Mouse (Mus musculus) midbrain, embryonic 16.5 days (tissue): ENCODE results near the gene Sema4d. TPM values are rescaled to one million over a fixed set of nuclear protein-coding genes. Genes with fewer than 3 reads are reported as not detected.
A peak's percentile ranks its signal among the peaks of the same experiment; 100 is the strongest.
"Not testable (repeated sequence)": the region's sequence is repeated elsewhere in the genome, so short reads cannot be mapped to it uniquely, and the experiment has no call there.

Experiments used
- ATAC-seq: fragments of 200-750 bp; cut with Nextera tagmentation; 2 replicates; pipeline ENCODE4 v1.8.0; 2017; ENCODE audit warnings: moderate TSS enrichment
- H3K27ac ChIP-seq: fragments of 300-500 bp; sonication (generic); 2 replicates; pipeline ENCODE4 v1.5.1; 2014; ENCODE audit warnings: mild to moderate bottlenecking, low read length, mixed read lengths
- H3K27me3 ChIP-seq: fragments of 300-500 bp; sonication (generic); 2 replicates; pipeline ENCODE4 v1.6.1; 2014; ENCODE audit warnings: low read depth, low read length, mixed read lengths; ENCODE audit not compliant: control insufficient read depth, insufficient read depth
- H3K36me3 ChIP-seq: fragments of 300-500 bp; sonication (generic); 2 replicates; pipeline ENCODE4 v1.6.1; 2014; ENCODE audit warnings: mild to moderate bottlenecking, low read length, moderate library complexity, mixed read lengths; ENCODE audit not compliant: control insufficient read depth, insufficient read depth
- H3K4me1 ChIP-seq: fragments of 300-500 bp; sonication (generic); 2 replicates; pipeline ENCODE4 v1.6.1; 2014; ENCODE audit warnings: mild to moderate bottlenecking, low read length, mixed read lengths; ENCODE audit not compliant: control insufficient read depth, insufficient read depth
- H3K4me2 ChIP-seq: fragments of 300-500 bp; sonication (generic); 2 replicates; pipeline ENCODE4 v1.6.1; 2014; ENCODE audit warnings: mild to moderate bottlenecking, low read length, mixed read lengths
- H3K4me3 ChIP-seq: fragments of 300-500 bp; sonication (generic); 2 replicates; pipeline ENCODE4 v1.5.1; 2014; ENCODE audit warnings: low read depth, mild to moderate bottlenecking, low read length, moderate library complexity, mixed read lengths
- H3K9ac ChIP-seq: fragments of 300-500 bp; sonication (generic); 2 replicates; pipeline ENCODE4 v1.6.1; 2014; ENCODE audit warnings: low read depth, low read length, mixed read lengths
- H3K9me3 ChIP-seq: fragments of 300-500 bp; sonication (generic); replicated peaks from 2 replicates; pipeline ENCODE4 v1.6.1; 2014; ENCODE audit warnings: mild to moderate bottlenecking, low read length, mixed read lengths; ENCODE audit not compliant: control insufficient read depth, poor library complexity, severe bottlenecking
- WGBS: fragments of 180-500 bp; shearing (Covaris S2); extraction: QIAGEN DNeasy Blood & Tissue Kit; methylation state at CpG from one replicate; pipeline ENCODE4 v1.1.7; 2014; 5-methylcytosine and 5-hydroxymethylcytosine counted together
- polyA plus RNA-seq: library from polyadenylated mRNA; unstranded; fragments of >200 nt; fragmentation: Nextera tagmentation; extraction: Ambion mirVana; gene quantifications from 2 replicates; pipeline ENCODE4 v1.2.1, GENCODE M21; 2015

Sema4d gene
- 15.4 and 16.7 TPM in 2 replicates for polyA plus RNA-seq

GRCm38 (mm10) chr13:51793425-51793891, at the start of gene Sema4d:
TSS of gene Sema4d (minus strand) at chr13:51793747.
- ATAC-seq = peak; percentile 68
- H3K4me2 ChIP-seq = peak within 1 kb of the TSS; percentile 89
- 2% methylated on average over 36 of the region's 52 CpGs for WGBS
- H3K36me3 ChIP-seq = no peaks in the 10 kb centered on the region
- peak within 1 kb of the TSS; percentile 87 for H3K4me3 ChIP-seq
- peaks cover 23% of the 10 kb centered on the region for H3K4me1 ChIP-seq
- H3K27me3 ChIP-seq = no peaks in the 10 kb centered on the region
- H3K9ac ChIP-seq = peak within 1 kb of the TSS; percentile 91
- no peaks in the 10 kb centered on the region for H3K9me3 ChIP-seq
- peak within 1 kb of the TSS; percentile 77 for H3K27ac ChIP-seq

- 55% methylated on average over 4 of the region's 4 CpGs for WGBS
- peaks cover 13% of the 10 kb centered on the region for H3K4me1 ChIP-seq
- no peak for ATAC-seq
- H3K9ac ChIP-seq = no peak overlapping the region
- H3K27ac ChIP-seq = no peak overlapping the region
- no peak overlapping the region for H3K4me2 ChIP-seq
- H3K4me3 ChIP-seq = no peak overlapping the region
- H3K27me3 ChIP-seq = peaks cover 17% of the 10 kb centered on the region
- no peaks in the 10 kb centered on the region for H3K9me3 ChIP-seq
- no peaks in the 10 kb centered on the region for H3K36me3 ChIP-seq
These were observed 49.8 kb upstream of the Sema4d start for GRCm38 (mm10) chr13:51843298-51843697.

GRCm38 (mm10) chr13:51842773-51843172, 49.2 kb upstream of the Sema4d start:
- peaks cover 23% of the 10 kb centered on the region for H3K27me3 ChIP-seq
- no peaks in the 10 kb centered on the region for H3K9me3 ChIP-seq
- no peak overlapping the region for H3K27ac ChIP-seq
- H3K9ac ChIP-seq = no peak overlapping the region
- no peak for ATAC-seq
- WGBS = 8% methylated on average over 12 of the region's 12 CpGs
- no peak overlapping the region for H3K4me3 ChIP-seq
- H3K4me2 ChIP-seq = no peak overlapping the region
- H3K36me3 ChIP-seq = no peaks in the 10 kb centered on the region
- H3K4me1 ChIP-seq = peaks cover 12% of the 10 kb centered on the region

GRCm38 (mm10) chr13:51842191-51842590, 48.6 kb upstream of the Sema4d start:
- Histone ChIP-seq H3K4me3 (no peak overlapping the region), H3K27me3 (peaks cover 24% of the 10 kb centered on the region), H3K36me3 (no peaks in the 10 kb centered on the region), H3K4me1 (peaks cover 12% of the 10 kb centered on the region), H3K9ac (no peak overlapping the region), H3K27ac (no peak overlapping the region), H3K4me2 (no peak overlapping the region), H3K9me3 (no peaks in the 10 kb centered on the region)
- ATAC-seq = no peak
- WGBS = 9% methylated on average over 5 of the region's 5 CpGs

GRCm38 (mm10) chr13:51841541-51842115, 48.1 kb upstream of the Sema4d start:
- ATAC-seq = no peak
- Histone ChIP-seq H3K27ac (no peak overlapping the region), H3K9ac (no peak overlapping the region), H3K9me3 (no peaks in the 10 kb centered on the region), H3K27me3 (peaks cover 24% of the 10 kb centered on the region), H3K36me3 (no peaks in the 10 kb centered on the region), H3K4me1 (peaks cover 12% of the 10 kb centered on the region), H3K4me2 (no peak overlapping the region), H3K4me3 (no peak overlapping the region)
- 8% methylated on average over 12 of the region's 12 CpGs for WGBS

- H3K9me3 ChIP-seq = no peaks in the 10 kb centered on the region
- no peak overlapping the region for H3K4me3 ChIP-seq
- H3K4me1 ChIP-seq = peaks cover 12% of the 10 kb centered on the region
- 42% methylated on average over 6 of the region's 6 CpGs for WGBS
- no peaks in the 10 kb centered on the region for H3K36me3 ChIP-seq
- no peak overlapping the region for H3K9ac ChIP-seq
- H3K27ac ChIP-seq = no peak overlapping the region
- no peak overlapping the region for H3K4me2 ChIP-seq
- peaks cover 24% of the 10 kb centered on the region for H3K27me3 ChIP-seq
- no peak for ATAC-seq
These were observed 47.2 kb upstream of the Sema4d start for GRCm38 (mm10) chr13:51840702-51841101.

- H3K27me3 ChIP-seq = peaks cover 24% of the 10 kb centered on the region
- H3K9ac ChIP-seq = no peak overlapping the region
- peaks cover 5% of the 10 kb centered on the region; the same call in 1 of the 2 replicates for H3K4me1 ChIP-seq
- ATAC-seq = no peak
- no peaks in the 10 kb centered on the region for H3K9me3 ChIP-seq
- H3K4me3 ChIP-seq = no peak overlapping the region
- no peaks in the 10 kb centered on the region for H3K36me3 ChIP-seq
- WGBS = 20% methylated on average over 8 of the region's 8 CpGs
- H3K4me2 ChIP-seq = no peak overlapping the region
- no peak overlapping the region for H3K27ac ChIP-seq
These were observed 45.9 kb upstream of the Sema4d start for GRCm38 (mm10) chr13:51839250-51840026.

GRCm38 (mm10) chr13:51837402-51837801, 43.9 kb upstream of the Sema4d start:
- WGBS = 53% methylated on average over 5 of the region's 5 CpGs
- no peaks in the 10 kb centered on the region for H3K36me3 ChIP-seq
- H3K9ac ChIP-seq = no peak overlapping the region
- H3K9me3 ChIP-seq = no peaks in the 10 kb centered on the region
- H3K4me1 ChIP-seq = 0 out of 2 replicates have a peak, but pooled peaks cover under 1% of the 10 kb centered on the region
- peaks cover 24% of the 10 kb centered on the region for H3K27me3 ChIP-seq
- no peak for ATAC-seq
- no peak overlapping the region for H3K4me3 ChIP-seq
- H3K4me2 ChIP-seq = no peak overlapping the region
- no peak overlapping the region for H3K27ac ChIP-seq

- peaks cover 17% of the 10 kb centered on the region for H3K27me3 ChIP-seq
- not testable (repeated sequence) for H3K36me3 ChIP-seq, ATAC-seq, H3K4me2 ChIP-seq, H3K4me1 ChIP-seq, H3K4me3 ChIP-seq, H3K9me3 ChIP-seq, H3K9ac ChIP-seq, H3K27ac ChIP-seq
- WGBS = 86% methylated on average over 4 of the region's 4 CpGs
These were observed 41.7 kb upstream of the Sema4d start for GRCm38 (mm10) chr13:51835208-51835607.
